Mouse (Mus musculus) layer of hippocampus, postnatal 36 days (tissue): ENCODE results near the gene Gm15446. TPM values are rescaled to one million over a fixed set of nuclear protein-coding genes. Genes with fewer than 3 reads are reported as not detected.
"Not testable (repeated sequence)": the region's sequence is repeated elsewhere in the genome, so short reads cannot be mapped to it uniquely, and the experiment has no call there.

Experiments used
- DNase-seq, 2 experiments: peaks; one replicate each; pipeline ENCODE4 v3.0.0; 2022
- total RNA-seq, 2 experiments: library from RNA; stranded (reverse); gene quantifications; 2 replicates each; pipeline ENCODE4 v1.2.3; 2021

Gene Gm15446
- 10 to 100 TPM; 38.8 to 42.3 TPM for total RNA-seq

DNA sequence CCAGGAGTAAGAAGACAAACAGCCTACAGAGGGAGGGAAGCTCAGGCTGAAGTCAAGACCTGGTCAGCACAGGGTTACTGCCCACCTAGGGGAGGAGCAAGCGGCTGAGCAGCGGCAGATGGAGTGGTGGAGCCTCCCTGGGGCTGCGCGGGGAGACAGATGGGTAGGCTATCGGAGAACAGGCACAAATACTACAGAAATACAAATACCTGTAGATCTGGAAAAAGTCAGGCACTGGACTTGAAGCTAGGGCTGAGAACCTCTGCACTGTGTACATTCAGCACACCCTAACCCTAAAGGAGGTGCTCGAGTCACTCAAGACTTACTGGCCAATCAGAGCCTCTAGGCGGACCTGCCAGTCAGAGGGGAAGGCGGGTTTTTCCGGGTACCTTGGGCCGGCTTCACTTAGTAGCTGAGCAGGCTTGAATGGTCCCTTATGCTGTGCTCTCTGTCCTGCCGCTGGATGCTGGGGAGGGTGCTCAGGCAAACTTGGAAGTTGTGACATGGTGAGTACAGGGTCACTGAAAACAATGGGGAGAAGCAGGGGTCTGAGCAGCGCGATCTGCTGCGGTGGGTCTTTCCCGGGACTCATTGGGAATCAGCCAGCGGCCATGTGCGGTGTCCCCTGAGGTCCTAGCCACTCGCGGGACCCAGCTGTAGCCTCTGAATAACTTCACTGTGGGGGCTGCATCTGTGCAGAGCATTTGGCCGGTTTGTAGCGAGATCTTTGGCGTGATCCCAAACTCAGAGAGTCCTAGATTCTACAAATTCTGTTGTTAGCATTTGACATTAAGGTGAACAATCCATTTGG lies at the start of gene Gm15446:
Gene Gm15446, plus strand, starts transcription at position 140 of the 811 bp plus-strand sequence.
- peak; percentile 87 to 91 for DNase-seq

DNA sequence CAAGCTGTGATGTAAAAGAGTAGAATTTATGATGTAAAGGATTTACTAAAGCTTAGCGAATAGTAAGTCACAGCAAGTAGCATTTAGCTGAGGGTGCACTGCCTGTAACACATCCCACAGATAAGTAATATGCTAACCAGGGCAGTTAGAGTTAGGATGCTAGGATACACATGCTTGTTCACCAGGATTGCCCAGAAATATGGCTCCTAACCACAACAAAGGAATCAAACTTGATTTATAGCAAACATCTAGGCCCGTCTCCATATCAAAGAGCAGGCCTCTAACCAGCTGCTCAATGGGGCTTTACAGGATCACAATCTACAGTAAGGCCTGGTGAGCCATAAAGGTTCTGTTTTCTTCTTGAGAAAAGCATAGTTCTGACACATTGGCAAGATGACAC lies 929 bp downstream of the Gm15446 start:
- DNase-seq, result not testable (repeated sequence)

DNA sequence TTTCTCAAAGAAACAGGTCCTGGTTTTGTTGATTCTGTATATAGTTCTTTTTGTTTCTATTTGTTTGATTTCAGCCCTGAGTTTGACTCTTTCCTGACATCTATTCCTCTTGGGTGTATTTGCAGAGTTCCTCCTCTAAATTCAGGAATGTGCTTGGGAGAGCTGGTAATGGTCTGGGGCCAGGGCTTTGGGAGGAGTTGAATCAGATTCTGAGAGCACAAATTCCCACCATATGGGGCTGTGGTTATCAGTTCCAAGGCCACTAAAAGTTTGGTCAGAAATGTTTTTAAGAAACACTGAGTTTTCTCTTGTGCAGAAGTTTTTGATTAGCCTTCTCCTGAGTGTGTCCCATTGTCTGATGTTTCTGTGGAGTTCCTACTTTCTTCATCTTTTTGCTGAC lies 1.7 kb downstream of the Gm15446 start:
- DNase-seq, result no peak

DNA sequence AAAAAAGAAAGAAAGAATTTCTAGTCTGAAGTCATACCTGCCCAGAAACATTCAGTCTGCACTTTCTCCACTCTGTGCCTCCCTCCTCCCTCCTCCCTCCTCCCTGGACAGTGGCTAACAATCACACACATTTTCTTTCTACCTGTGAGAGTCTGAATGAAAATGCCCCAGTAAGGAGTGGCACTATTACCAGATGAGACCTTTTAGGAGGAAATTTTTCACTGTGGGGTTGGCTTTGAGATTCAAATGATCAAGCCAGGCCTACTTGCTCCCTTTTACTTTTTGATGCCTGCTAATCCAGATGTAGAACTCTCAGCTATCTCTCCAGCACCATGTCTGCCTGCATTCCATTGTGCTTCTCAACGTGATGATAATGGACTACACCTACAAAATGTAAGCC lies 27.1 kb downstream of the Gm15446 start:
- DNase-seq, result no peak

DNA sequence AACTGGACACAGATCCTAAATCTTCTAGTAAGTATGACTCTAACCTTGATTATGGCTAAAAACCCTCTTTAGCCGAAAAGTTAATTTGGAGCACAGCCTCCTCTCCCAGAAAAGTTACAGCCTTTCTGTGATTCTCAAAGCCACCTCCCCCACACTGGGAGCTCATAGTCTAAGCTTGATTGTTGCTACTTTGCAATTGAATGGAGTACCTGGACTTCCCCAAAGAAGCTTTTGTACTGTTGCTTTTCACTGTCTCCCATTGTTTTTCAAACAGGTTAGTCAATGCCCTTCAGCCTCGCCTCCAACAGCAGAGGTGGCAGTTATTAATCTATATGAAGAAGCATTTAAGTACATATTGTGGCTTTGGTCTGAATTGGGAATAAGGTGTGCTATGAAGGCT lies 57.5 kb downstream of the Gm15446 start:
- DNase-seq, result not testable (repeated sequence)

Other genes starting within 250 kb of the Gm15446 start
- 1 to 10 TPM; 2.7 to 3.1 TPM for gene 5430403G16Rik, start 232.4 kb upstream of the Gm15446 start, total RNA-seq
- gene 4930522L14Rik, start 171.5 kb upstream of the Gm15446 start, total RNA-seq, result 1 to 10 TPM; 2.9 to 3.8 TPM
- gene Zfp932, start 73.1 kb downstream of the Gm15446 start, total RNA-seq, result 10 to 100 TPM; 62.9 to 63.6 TPM
- gene Gm17655, start 149.1 kb downstream of the Gm15446 start, total RNA-seq, result 10 to 100 TPM; 14.7 to 20.8 TPM
- gene Gm35315, start 171.0 kb downstream of the Gm15446 start, total RNA-seq, result under 1 TPM in 1 of 2 experiments, not detected in 1; 0.27 TPM
- 1 to 10 TPM; 3.3 to 4.5 TPM for gene Plcxd1, start 176.6 kb downstream of the Gm15446 start, total RNA-seq
- 10 to 100 TPM; 75.8 to 83.0 TPM for gene Gtpbp6, start 184.8 kb downstream of the Gm15446 start, total RNA-seq
- 10 to 100 TPM; 16.0 to 18.3 TPM for gene Zfp605, start 186.7 kb downstream of the Gm15446 start, total RNA-seq
- 10 to 100 TPM; 45.8 to 59.9 TPM for gene Chfr, start 212.4 kb downstream of the Gm15446 start, total RNA-seq